Mouse (Mus musculus): Measurements from ENCODE around the gene Fam216b.

DNA sequence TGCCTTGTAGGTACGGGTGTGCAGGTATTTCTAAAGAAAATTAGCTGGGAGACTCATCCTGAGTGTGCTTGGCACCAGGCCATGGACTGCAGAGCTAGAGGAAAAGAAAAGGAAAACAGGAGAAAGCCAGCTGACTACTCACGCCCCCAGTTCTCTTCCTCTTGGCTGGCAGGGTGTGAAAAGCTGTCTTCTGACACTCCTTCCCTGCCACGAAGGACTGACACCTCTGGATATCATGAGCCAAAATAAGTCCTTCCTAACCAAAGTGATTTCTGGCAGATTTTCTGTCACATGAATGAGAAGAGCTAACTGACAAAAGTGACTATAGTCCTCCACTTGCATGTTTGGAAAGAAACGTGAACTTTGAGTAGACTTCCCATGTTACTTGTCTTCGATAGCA is 5.3 kb downstream of the Fam216b start:
- TF ChIP-seq POLR2A (IDR thresholded peaks at IDR 0.05; ENCODE audit: low read depth, low read length) (no peak), CTCF (IDR thresholded peaks at IDR 0.05; ENCODE audit: borderline replicate concordance, insufficient read depth, low read length) (no peak)

Measured in embryonic fibroblast, embryonic 13.5 days (primary cell).